Mouse (Mus musculus) adrenal gland, adult 18-20 months (tissue): ENCODE measurements around the gene Gm38394. TPM values are rescaled to one million over a fixed set of nuclear protein-coding genes. Genes with fewer than 3 reads are reported as not detected.
A peak's percentile ranks its signal among the peaks of the same experiment; 100 is the strongest.

Source experiments
- DNase-seq, 2 experiments: peaks; one replicate each; pipeline ENCODE4 v3.0.0; 2021 to 2022; ENCODE audit warnings: low spot score in 2 of 2
- total RNA-seq, 2 experiments: library from RNA; stranded (reverse); gene quantifications; 1 replicate in 1 of 2; 2 replicates in 1 of 2; pipeline ENCODE4 v1.2.3; 2021

The Gm38394 gene
- total RNA-seq, 2 experiments from 2014 or later = 24.4 to 26.2 TPM

DNA sequence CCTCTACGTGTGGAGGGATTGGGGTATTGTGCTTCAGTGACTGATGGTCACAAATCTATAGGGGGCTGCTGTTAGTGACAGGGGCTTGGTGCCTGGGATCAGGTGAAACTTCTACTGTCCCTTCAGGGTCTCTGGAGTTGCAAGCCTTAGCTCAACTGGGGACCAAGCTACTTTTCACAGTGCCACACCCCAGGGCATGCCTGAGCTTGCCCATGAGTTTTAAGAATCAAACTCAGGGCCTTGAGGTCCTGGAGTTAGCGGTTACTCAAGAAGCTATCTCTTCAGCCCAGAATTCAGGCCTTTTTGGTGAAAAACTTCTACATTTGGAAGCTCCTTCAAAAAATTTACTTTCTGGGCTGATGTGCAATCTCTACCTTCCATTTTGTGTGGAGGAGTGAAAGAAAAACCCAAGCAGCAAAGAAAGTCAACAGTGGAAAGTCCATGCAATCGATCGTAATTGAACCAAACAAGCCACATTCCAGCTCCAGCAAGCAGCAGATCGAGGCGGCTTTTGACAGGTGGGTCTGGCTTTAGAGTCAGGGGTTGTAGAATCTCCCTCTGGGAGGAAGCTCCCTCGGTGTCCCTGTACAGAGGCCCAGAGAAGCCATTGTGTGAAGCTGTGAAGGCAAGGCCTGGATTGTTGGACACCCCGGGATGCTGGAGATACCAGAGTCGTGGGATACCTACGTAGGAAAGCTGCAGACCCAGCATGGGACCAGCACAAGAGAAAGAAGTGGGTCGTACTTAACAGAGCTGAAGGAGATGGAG, 3.3 kb upstream of the Gm38394 start:
- DNase-seq = no peak

DNA sequence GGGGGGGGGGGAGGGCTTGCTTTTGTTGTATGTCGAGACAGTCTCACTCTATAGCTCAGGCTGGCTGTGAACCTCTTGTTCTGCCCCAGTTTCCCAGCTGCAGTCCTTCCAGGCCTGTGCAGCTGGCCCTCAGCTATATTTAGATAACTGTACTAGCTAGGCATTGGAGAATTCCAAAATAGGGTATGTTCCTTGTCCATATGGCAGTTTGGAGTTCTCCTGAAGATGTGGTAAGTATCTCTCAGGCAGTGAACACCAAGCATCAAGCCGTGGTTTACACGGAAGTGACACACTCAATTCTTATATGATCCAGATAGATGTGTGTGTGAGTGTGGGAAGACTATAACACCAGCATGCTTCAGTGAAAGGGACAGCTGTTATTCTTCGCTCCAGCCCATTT, 2.3 kb upstream of the Gm38394 start:
- no peak for DNase-seq

DNA sequence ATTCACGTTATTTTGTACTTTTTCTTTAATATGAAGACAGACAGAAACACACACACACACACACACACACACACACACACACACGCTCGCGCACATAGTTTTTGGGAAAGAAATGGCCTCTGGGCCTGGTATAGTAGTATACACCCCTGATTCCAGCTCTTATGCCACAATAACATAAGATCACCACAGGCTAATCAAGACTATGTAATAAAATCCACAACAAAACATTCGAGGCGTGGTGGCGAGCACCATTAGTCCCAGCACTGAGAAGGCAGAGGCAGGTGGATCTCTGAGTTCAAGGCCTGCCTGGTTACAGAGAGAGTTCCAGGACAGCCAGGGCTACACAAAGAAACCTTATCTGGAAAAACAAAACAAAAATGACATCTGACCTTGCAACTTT, 1.8 kb upstream of the Gm38394 start:
- DNase-seq = no peak

DNA sequence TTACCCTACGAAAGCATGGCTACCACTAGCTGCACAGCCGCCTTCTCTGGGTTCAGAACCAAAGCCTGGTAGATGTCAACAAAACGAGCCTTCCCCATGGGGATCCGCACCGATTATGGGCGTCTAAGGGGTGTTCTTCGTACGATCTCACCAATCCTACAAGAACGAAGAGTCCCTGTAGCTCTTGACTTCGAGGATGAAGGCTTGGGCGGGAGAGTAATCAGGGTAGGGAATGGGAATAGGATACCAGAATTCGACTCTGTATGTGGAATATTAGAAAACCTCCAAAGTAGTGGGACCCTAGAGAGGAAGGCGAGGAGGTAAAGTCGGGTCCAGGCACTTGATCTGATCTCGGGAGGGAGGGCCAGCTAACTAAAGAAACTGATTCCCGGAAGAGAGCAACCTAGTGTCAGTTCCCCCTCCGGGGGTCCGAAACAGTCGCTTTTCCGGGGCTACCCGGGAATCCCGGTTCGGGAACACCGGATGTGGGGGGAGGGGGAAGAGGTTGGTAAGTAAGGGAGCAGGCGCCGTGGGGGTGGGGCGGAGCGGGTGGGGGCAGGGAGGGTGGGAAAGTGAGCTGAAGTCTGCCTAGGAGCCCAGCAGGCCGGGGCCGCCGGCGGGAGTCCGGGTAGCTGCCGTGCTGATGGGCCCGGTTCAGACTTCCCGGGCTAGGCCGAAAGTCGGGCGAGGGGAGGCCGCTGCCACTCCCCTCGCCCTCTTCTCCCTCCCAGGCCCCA, 484 bp downstream of the Gm38394 start, which contains the start of gene Zbed6:
Gene Zbed6, minus strand, starts transcription at position 420 of the 737 bp plus-strand sequence.
- peak; percentile 51 to 60 for DNase-seq

DNA sequence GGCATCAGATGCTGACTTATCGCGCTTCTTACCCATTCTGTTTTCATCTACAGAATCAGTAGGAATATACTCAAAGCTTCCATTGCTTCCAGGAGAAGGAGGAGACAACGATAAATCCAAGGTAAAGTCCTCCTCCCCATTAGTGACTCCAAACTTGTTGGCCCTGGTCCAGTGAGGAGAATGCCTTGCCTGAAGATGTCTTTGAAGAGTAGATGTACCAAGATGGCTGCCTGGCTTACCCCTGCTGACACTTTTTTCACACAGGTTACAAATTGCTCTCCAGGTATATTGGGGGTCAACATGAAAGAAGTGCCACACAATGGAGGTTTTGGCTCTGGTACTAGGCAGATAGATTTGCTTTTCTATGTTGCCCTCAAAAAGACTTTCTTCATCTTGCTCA, 2.2 kb downstream of the Gm38394 start:
- DNase-seq = no peak

DNA sequence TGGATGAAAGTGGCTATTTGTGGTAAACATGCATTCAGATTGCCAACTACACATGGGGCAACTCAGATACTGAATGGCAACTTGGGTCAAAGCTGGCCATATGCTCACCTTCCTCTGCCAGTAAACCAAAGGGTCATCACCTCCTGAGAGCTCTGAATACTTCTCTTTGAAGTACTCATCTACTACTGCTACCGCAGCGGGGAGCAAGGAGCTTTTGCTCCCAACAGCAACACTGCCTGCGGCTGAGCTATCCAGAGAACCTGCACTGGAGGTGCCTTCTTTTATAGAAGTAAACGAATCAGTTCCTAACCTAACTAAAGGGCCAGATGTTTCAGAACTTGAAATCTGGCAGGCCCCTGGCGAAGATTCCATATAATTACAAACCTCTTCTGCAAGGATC, 4.3 kb downstream of the Gm38394 start:
- no peak for DNase-seq

DNA sequence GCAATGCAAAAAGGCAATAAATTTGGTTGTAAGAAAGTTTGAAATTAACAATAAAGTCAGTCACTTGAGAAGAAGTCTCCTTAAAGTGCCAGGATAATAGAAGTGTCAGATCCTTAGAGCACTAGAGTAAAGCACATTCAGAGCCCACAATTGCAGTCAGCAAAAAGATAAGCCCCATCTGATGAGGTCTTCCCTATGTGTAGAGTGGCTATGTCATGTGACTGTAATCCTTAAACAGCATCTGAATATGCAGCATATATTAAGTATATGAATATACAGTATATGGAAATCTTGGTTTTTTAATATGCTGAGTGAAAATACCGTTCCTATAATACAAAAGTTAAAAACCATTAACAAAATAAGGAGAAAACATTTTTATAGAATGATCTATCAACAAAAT, 8.1 kb downstream of the Gm38394 start:
- DNase-seq = no peak

DNA sequence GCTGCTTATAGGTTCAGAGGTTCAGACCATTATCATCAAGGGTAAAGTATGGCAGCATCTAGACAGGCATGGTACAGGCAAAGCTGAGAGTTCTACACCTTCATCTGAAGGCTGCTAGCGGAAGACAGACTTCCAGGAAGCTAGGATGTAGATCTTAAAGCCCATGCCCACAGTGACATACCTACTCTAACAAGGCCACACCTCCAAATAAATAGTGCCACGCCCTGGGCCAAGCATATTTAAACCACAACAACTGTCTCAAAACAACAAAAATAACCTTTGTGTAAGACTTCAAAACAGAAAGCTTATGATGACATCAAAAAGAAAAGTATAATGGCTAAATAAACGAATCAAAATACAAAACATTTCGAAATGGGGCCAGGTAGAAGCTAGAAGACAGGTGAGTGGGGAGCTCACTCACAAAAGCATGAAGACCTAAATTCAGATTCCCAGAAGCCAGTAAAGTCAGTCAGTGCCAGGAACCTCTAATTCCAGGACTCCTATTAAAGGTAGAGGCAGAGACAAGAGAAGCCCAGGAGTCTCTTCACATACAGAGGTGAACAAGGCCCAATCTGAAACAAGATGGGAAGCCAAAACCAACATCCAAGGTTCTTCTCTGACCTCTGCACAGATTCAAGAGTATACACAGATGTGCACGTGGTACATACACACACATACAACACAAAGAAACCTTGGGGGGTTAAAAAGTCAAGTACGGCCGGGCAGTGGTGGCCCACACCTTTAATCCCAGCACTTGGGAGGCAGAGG, 10.6 kb downstream of the Gm38394 start:
- DNase-seq = no peak

DNA sequence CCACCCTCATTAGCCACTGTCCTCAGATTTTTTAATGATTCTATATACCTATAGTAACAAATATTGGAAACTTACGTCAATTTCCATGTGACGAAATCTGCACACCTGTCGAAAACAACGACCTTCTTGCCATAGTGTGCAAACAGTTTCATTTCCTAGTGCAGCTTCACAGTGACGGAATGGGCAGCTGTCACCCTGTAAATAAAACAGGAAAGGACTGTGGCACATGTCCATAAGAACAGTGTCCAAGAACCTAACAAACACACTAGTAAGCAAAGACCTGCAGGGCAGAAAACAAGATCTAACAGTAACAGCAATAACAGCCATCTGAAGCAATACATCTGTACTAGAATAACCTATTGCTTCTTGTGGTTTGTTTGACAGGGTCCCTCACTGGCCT, 15.5 kb downstream of the Gm38394 start:
- DNase-seq = no peak

DNA sequence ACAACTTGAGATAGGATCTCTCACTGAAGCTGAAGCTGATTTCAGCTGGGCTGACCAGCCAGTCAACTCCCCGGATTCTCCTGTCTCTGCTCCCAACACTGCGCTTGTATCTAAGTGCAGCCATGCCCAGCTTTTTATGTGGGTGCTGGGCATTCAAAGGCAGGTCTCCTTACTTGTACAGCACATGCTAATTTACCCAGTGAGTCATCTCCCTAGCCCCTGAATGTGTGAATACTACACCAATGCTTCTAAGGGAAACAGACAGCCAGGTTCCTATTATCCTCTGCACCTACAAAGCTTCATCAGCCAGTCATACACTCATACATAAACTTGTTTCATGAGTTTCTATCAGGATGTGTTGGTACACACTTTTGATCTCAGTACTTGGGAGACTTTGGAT, 20.0 kb downstream of the Gm38394 start:
- no peak for DNase-seq

DNA sequence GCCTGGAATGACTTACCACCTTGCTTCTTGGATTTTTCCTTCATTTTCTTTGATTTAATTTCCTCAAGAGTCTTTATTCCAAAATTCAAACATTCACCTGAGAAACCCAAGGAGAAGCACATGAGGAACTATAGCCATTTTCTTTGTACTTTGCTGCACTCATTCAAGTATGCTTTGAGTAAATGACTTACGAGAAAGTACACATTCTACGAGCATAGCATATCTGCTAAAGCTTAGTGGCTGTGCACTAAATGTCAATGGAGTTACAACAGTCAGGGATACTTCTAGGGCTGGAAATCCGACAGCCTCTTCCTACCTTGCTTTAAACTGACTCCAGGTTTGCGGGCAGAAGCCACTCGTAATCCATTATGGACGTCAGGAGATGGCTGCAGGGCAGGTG, 22.6 kb downstream of the Gm38394 start:
- no peak for DNase-seq

DNA sequence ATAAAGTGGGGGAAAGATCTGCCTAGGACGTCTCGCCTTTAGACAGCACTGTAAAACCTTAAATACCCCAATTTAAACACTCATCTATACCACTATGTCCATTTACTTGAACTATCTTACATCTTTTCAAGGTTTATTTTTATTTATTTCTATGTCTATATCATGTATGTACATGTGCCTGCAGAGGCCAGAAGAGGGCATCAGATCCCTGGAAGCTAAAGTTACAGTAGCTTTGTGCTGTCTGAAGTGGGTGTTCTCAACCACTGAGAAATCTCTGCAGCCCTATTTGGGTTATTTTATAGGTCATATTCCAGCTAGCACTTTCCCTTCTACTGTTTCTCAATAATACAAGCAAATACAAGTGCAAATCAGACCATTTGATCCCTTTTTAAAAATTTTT, 28.9 kb downstream of the Gm38394 start:
- DNase-seq = no peak

DNA sequence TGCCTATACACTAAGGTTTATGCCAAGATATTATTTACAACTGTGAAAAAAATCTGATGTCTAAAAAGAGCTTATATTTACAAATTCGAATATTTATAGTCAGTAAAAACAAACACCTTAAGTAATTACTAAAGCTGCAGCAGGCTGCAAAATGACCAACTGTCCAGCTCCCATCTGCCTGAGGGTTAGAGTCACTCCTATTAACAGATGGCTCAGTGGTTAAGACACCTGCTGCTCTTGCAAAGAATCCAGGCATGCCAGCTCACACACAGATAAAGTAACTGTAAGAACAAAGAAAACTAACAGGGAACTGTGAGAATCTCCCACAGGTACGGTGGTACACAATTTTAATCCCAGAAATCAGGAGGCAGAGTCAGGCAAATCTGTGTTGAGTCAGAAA, 36.1 kb downstream of the Gm38394 start:
- DNase-seq = no peak

DNA sequence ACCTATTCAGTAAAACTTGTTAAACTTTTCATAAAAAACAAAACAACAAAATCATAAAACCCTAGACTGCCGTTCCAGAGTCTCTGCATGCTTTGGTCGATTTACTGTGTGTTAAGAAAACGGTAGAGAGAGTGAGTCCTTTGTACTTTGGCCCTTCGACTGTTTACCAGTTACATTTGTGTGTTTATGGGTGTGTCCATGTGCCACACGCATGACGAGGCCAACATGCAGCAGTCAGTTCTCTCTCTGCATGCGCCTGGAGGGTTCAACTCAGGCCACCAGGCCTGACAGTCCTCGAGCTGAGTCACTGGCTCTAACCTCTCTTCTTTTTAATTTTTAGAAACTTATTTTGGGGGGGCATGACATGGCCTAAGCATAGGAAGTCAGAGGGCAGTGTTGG, 42.8 kb downstream of the Gm38394 start:
- DNase-seq = no peak

DNA sequence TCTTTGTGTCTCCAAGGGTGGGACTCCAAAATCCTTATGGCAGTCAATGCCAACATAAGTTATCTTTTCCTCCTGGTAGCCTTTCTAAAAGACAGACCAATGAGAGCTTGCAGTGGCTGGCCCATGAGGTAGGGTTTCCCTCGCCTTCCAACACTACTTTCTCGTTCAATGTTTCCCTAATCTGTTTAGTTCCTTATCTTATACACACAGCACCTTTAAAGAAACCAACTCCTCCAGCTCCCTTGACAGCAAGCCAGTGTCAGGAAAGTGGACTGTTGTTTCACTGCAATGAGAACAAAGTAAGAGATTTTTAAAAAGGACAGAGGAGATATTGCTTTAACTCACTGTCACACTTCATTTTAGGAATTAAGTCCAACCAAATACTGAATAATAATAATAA, 43.2 kb downstream of the Gm38394 start:
- no peak for DNase-seq

DNA sequence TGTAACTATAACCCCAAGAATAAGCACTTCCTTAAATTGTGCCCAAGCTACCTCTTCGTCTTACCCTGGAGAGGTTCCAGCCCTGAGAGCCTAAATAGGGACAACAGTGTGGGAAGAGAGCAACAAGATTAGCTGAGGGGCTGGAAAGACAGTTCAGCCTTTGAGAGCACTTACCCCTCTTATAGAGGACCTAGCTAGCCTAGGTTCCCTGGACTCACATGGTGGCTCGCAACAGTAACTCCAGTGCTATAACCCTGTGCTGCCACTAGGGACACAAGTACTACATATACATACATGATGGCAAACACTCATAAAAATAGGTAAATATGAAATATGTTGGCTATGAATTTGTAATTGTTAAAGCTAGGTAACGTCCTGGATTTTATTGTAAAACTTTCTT, 47.3 kb downstream of the Gm38394 start:
- DNase-seq = no peak

DNA sequence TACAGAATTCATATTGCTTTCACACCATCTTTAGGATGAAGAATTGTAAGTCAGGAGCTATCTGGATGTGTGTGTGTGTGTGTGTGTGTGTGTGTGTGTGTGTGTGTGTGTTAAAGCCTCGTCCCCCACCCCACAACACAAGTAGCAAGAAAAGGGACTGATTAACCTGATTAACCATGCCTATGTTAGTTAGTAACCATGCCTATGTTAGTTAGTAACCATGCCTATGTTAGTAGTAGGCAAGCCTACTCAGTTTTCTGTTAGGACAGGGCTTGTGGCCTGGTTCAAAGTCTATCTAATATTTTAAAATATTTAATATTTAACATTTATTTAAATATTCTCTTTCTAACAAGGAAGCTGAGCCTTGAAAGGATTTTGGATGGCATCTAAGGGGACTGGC, 49.7 kb downstream of the Gm38394 start:
- DNase-seq = no peak

DNA sequence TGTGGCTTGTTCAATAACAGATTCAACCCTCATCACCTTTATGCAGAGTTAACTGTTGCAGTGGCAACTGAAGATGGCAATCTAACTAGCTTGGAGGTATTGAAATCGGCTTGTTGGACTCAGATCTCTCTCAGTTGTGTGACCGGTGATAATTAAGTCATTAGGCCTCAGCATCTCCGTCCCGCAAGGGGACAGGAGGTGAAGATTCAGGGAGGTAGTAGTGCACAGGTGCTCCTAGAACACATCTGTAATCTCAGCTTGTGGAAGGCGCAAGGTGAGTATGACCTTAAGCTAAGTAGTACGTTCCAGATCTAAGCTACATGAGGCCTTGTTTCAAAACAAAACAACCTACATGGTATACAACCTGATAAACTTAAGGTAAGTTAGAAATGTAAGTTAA, 50.5 kb downstream of the Gm38394 start:
- DNase-seq = no peak

DNA sequence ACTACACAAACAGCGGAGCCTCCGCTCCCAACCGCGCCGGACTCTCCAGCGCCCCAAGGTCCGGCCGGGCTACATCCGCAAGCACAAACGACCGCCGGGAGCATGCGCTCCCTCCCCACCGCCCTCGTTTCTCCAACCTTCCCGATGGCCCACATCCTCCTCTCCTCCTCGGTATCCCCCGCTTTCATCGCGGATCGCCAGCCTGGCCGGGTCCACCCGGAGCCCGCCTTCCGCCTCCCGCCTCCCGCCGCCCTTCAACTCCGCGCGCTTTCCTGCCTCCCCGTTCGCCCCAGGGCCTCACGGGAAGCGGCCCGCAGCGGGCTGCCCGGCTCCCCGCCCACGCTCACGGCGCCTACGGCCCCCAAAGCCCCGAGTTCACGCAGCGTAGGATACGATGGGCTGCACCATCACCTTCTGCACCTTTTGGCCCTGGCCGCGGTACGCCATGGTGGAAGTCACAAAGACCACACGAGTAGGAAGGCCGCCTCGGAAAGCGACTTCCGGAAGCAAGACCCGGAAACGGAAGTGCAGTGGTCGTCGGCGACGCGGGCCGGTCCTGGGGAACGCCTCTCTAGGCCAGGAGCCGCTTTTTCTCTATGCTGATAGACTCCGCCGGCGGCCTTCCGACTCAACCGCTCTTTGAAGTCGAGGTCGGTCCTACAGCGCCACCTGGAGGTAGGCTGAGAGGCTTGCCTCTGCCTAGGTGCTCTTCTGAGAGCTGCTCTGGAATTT, 51.2 kb downstream of the Gm38394 start, which contains the start of gene Snrpe:
Gene Snrpe, minus strand, starts transcription at position 521 of the 732 bp plus-strand sequence.
- DNase-seq = peak; percentile 95 to 97

DNA sequence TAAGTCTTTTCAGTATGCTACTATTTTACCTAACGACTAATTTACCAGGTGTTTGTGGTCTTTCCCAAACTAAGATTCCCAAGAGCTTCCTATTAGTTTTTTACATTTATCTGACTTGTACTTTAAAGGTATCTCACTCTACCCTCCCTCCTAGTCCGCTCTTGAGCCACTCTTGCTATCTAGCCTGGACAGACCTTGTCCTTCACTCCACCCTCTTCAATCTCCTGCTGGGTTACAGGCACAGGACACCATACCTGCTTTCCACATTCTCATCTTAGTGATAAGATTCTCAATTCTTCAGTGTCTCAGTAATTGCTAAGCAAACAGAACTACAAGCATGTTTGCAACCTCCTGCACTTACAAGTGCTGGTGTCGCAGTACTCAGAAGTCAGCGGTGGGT, 57.9 kb downstream of the Gm38394 start:
- DNase-seq = no peak
